Mouse (Mus musculus) CH12.LX (cell line): ENCODE data around the gene Mctp1. TPM values are rescaled to one million over a fixed set of nuclear protein-coding genes. Genes with fewer than 3 reads are reported as not detected.

ENCODE experiments used
- DNase-seq: peaks from one replicate; pipeline ENCODE4 v3.0.0-alpha.2; 2013; ENCODE audit errors: extremely low read depth
- H3K27ac ChIP-seq: 2 replicates; pipeline ENCODE4 v1.5.1; 2012; ENCODE audit warnings: low read depth, mild to moderate bottlenecking, control low read depth, moderate library complexity; ENCODE audit not compliant: insufficient read depth
- H3K27me3 ChIP-seq: replicated peaks from 2 replicates; pipeline ENCODE3; 2012; ENCODE audit warnings: inconsistent platforms
- H3K36me3 ChIP-seq, 2 experiments: replicated peaks in 1 of 2; 2 replicates each; pipeline versions ENCODE3 to v1.6.1; 2012; ENCODE audit warnings: inconsistent platforms in 1 of 2, low read length in 1 of 2, mild to moderate bottlenecking in 1 of 2, mixed read lengths in 1 of 2, moderate library complexity in 1 of 2; ENCODE audit not compliant: control insufficient read depth in 1 of 2, insufficient read depth in 1 of 2
- H3K4me1 ChIP-seq, 2 experiments: 2 replicates each; pipeline ENCODE4 v1.6.1; 2012; ENCODE audit warnings: inconsistent platforms in 1 of 2, moderate library complexity in 1 of 2; ENCODE audit not compliant: insufficient read depth in 2 of 2, control insufficient read depth in 1 of 2
- H3K4me2 ChIP-seq: 2 replicates; pipeline ENCODE4 v1.6.1; 2012; ENCODE audit warnings: low read depth, mild to moderate bottlenecking, control low read depth; ENCODE audit not compliant: poor library complexity, insufficient read depth, severe bottlenecking
- H3K4me3 ChIP-seq, 3 experiments: fragments of 150-350 bp in 1 of 3; sonication (generic) in 1 of 3; replicated peaks in 1 of 3; 2 replicates each; pipeline versions ENCODE3 to v1.5.1; 2011 to 2012; ENCODE audit warnings: low read depth in 2 of 3, low read length in 2 of 3, mild to moderate bottlenecking in 2 of 3, moderate library complexity in 2 of 3, control low read depth in 1 of 3, improper control_type of control experiment in 1 of 3, inconsistent platforms in 1 of 3, mixed read lengths in 1 of 3; ENCODE audit not compliant: poor library complexity in 1 of 3
- H3K79me2 ChIP-seq: replicated peaks from 2 replicates; pipeline ENCODE4 v1.6.1; 2012; ENCODE audit warnings: mild to moderate bottlenecking, moderate library complexity; ENCODE audit not compliant: control insufficient read depth, poor library complexity, insufficient read depth, severe bottlenecking; ENCODE audit errors: extremely low read depth
- H3K9ac ChIP-seq: 2 replicates; pipeline ENCODE4 v1.6.1; 2012; ENCODE audit warnings: low read depth, mild to moderate bottlenecking, control low read depth, moderate library complexity; ENCODE audit not compliant: insufficient read depth
- H3K9me3 ChIP-seq: replicated peaks from 2 replicates; pipeline ENCODE3; 2012; ENCODE audit warnings: low read length, inconsistent platforms, mixed read lengths
- CHD1 ChIP-seq: IDR thresholded peaks from 2 replicates; pipeline ENCODE4 v1.6.1; 2012; ENCODE audit warnings: low read depth, low read length, improper control_type of control experiment, inconsistent platforms
- CHD2 ChIP-seq: IDR thresholded peaks from 2 replicates; pipeline ENCODE4 v1.6.1; 2011; ENCODE audit warnings: low read length, improper control_type of control experiment
- CTCF ChIP-seq, 2 experiments: IDR thresholded peaks in 1 of 2; conservative IDR thresholded peaks in 1 of 2; 2 replicates each; pipeline ENCODE4 v1.5.1; 2011 to 2012; ENCODE audit warnings: low read depth in 2 of 2, low read length in 2 of 2, improper control_type of control experiment in 1 of 2, inconsistent platforms in 1 of 2, mild to moderate bottlenecking in 1 of 2, moderate library complexity in 1 of 2
- E2F4 ChIP-seq: IDR thresholded peaks from 2 replicates; pipeline ENCODE4 v1.6.1; 2011; ENCODE audit warnings: low read depth, low read length, improper control_type of control experiment; ENCODE audit not compliant: insufficient replicate concordance
- ELF1 ChIP-seq: IDR thresholded peaks from 2 replicates; pipeline ENCODE4 v1.6.1; 2014; ENCODE audit warnings: low read depth, mild to moderate bottlenecking, inconsistent platforms, low read length, improper control_type of control experiment
- EP300 ChIP-seq: IDR thresholded peaks from 2 replicates; pipeline ENCODE4 v1.6.1; 2011; ENCODE audit warnings: low read length, improper control_type of control experiment
- GABPA ChIP-seq: IDR thresholded peaks from 2 replicates; pipeline ENCODE4 v1.6.1; 2012; ENCODE audit warnings: low read depth, low read length, improper control_type of control experiment, inconsistent platforms; ENCODE audit not compliant: insufficient replicate concordance
- IRF4 ChIP-seq: IDR thresholded peaks from 2 replicates; pipeline ENCODE4 v1.6.1; 2014; ENCODE audit warnings: low read depth, mild to moderate bottlenecking, inconsistent platforms, low read length, improper control_type of control experiment
- JUND ChIP-seq: conservative IDR thresholded peaks from 2 replicates; pipeline ENCODE4 v1.6.1; 2011; ENCODE audit warnings: low read depth, low read length, improper control_type of control experiment
- KAT2A ChIP-seq: IDR thresholded peaks from 2 replicates; pipeline ENCODE4 v1.6.1; 2012; ENCODE audit warnings: low read length, improper control_type of control experiment, inconsistent platforms; ENCODE audit not compliant: insufficient replicate concordance
- MAFK ChIP-seq: IDR thresholded peaks from 2 replicates; pipeline ENCODE4 v1.6.1; 2011; ENCODE audit warnings: low read length, improper control_type of control experiment; ENCODE audit not compliant: insufficient replicate concordance
- MAZ ChIP-seq: IDR thresholded peaks from 2 replicates; pipeline ENCODE4 v1.6.1; 2012; ENCODE audit warnings: low read depth, mild to moderate bottlenecking, inconsistent platforms, low read length, improper control_type of control experiment, moderate library complexity
- MEF2A ChIP-seq: IDR thresholded peaks from 2 replicates; pipeline ENCODE4 v1.6.1; 2014; ENCODE audit warnings: low read depth, mild to moderate bottlenecking, inconsistent platforms, low read length, improper control_type of control experiment, borderline replicate concordance
- MYC ChIP-seq: IDR thresholded peaks from 2 replicates; pipeline ENCODE4 v1.6.1; 2011; ENCODE audit warnings: low read depth, mild to moderate bottlenecking, improper control_type of control experiment, low read length
- NELFE ChIP-seq: IDR thresholded peaks from 2 replicates; pipeline ENCODE4 v1.6.1; 2011; ENCODE audit warnings: low read depth, low read length, improper control_type of control experiment
- NRF1 ChIP-seq: IDR thresholded peaks from 2 replicates; pipeline ENCODE4 v1.6.1; 2014; ENCODE audit warnings: low read depth, mild to moderate bottlenecking, inconsistent platforms, low read length, improper control_type of control experiment, moderate library complexity
- PAX5 ChIP-seq: IDR thresholded peaks from 2 replicates; pipeline ENCODE4 v1.6.1; 2012; ENCODE audit warnings: low read length, inconsistent platforms, mixed read lengths
- POLR2A ChIP-seq: IDR thresholded peaks from 2 replicates; pipeline ENCODE4 v1.6.1; 2011; ENCODE audit warnings: low read depth, mild to moderate bottlenecking, improper control_type of control experiment, low read length
- POLR2AphosphoS2 ChIP-seq: IDR thresholded peaks from 2 replicates; pipeline ENCODE4 v1.6.1; 2011; ENCODE audit warnings: low read depth, low read length, improper control_type of control experiment
- RAD21 ChIP-seq: IDR thresholded peaks from 2 replicates; pipeline ENCODE4 v1.6.1; 2011; ENCODE audit warnings: low read depth, mild to moderate bottlenecking, low read length, improper control_type of control experiment, moderate library complexity
- RCOR1 ChIP-seq: conservative IDR thresholded peaks from 2 replicates; pipeline ENCODE4 v1.6.1; 2012; ENCODE audit warnings: low read depth, mild to moderate bottlenecking, inconsistent platforms, low read length, improper control_type of control experiment
- SIN3A ChIP-seq: IDR thresholded peaks from 2 replicates; pipeline ENCODE4 v1.6.1; 2012; ENCODE audit warnings: low read length, improper control_type of control experiment, inconsistent platforms
- SMC3 ChIP-seq: IDR thresholded peaks from 2 replicates; pipeline ENCODE4 v1.6.1; 2011; ENCODE audit warnings: low read depth, low read length, improper control_type of control experiment
- TBP ChIP-seq: conservative IDR thresholded peaks from 2 replicates; pipeline ENCODE4 v1.6.1; 2011; ENCODE audit warnings: low read depth, low read length, improper control_type of control experiment
- TCF12 ChIP-seq: IDR thresholded peaks from 2 replicates; pipeline ENCODE4 v1.6.1; 2014; ENCODE audit warnings: low read depth, mild to moderate bottlenecking, inconsistent platforms, low read length, improper control_type of control experiment
- ZC3H11A ChIP-seq: IDR thresholded peaks from 2 replicates; pipeline ENCODE4 v1.6.1; 2012; ENCODE audit warnings: low read depth, mild to moderate bottlenecking, inconsistent platforms, low read length, improper control_type of control experiment
- ZKSCAN1 ChIP-seq: IDR thresholded peaks from 2 replicates; pipeline ENCODE4 v1.6.1; 2012; ENCODE audit warnings: low read depth, inconsistent platforms, low read length, improper control_type of control experiment, borderline replicate concordance
- ZMIZ1 ChIP-seq: IDR thresholded peaks from 2 replicates; pipeline ENCODE4 v1.6.1; 2012; ENCODE audit warnings: low read depth, mild to moderate bottlenecking, inconsistent platforms, low read length, improper control_type of control experiment
- dilution Hi-C: fragments of 300-500 bp; cut with MboI; formaldehyde crosslinking; loops from 2 replicates; pipeline ENCODE4 v1.14.3; 2020; ENCODE audit warnings: low sequenced_read_pairs; ENCODE audit not compliant: extremely low pct_unique_long_range_greater_than_20kb, extremely low pct_ligation_motif_present
- in situ Hi-C: fragments of 300-500 bp; cut with MboI; formaldehyde crosslinking; loops from 3 replicates; pipeline ENCODE4 v1.14.3; 2019; ENCODE audit warnings: low sequenced_read_pairs, low pct_ligation_motif_present, low pct_unique_long_range_greater_than_20kb, mixed read lengths
- polyA plus RNA-seq: library from polyadenylated mRNA; unstranded; fragments of >175 nt; gene quantifications from 2 replicates; pipeline ENCODE4 v1.2.1, GENCODE M21; 2012; ENCODE audit warnings: low read depth; ENCODE audit not compliant: insufficient read length
- total RNA-seq, 2 experiments: library from RNA; depleted of rRNA; stranded (reverse); fragments of 300-350 nt in 1 of 2; fragments of >200 nt in 1 of 2; gene quantifications; 2 replicates each; pipeline ENCODE4 v1.2.3; 2012 to 2014

Gene Mctp1
- total and polyA plus RNA-seq, 3 experiments, result 3.0 to 5.3 (median 3.7) TPM

- in situ Hi-C loops (loop anchor here (25.0 kb wide), 1 partner anchor 249 kb away; no protein-coding TSS in a partner anchor), dilution Hi-C loops (no loop called here)
- Histone ChIP-seq H3K9me3 (no peaks in the 10 kb centered on the region), H3K9ac (no peak overlapping the region), H3K27ac (no peak overlapping the region), H3K79me2 (no peaks in the 10 kb centered on the region), H3K4me2 (no peak overlapping the region), H3K4me3 (no peak overlapping the region), H3K36me3 (no peaks in the 10 kb centered on the region), H3K4me1 (no peaks in the 10 kb centered on the region), H3K27me3 (no peaks in the 10 kb centered on the region)
- DNase-seq, result no peak
- TF ChIP-seq MEF2A (no peak), IRF4 (no peak), TCF12 (no peak), ZC3H11A (no peak), PAX5 (no peak), TBP (no peak), CHD1 (no peak), MAZ (no peak), ELF1 (no peak), CHD2 (no peak), SIN3A (no peak), JUND (no peak), E2F4 (no peak)
These were observed 54.4 kb downstream of the Mctp1 start for GRCm38 (mm10) chr13:76438765-76439164.

- DNase-seq, result no peak
- no peak overlapping the region for H3K27ac ChIP-seq
- dilution Hi-C loops, result no loop called here
- H3K9me3 ChIP-seq, result no peaks in the 10 kb centered on the region
- TF ChIP-seq NELFE (no peak), MAFK (no peak), MYC (no peak), ZMIZ1 (no peak), SIN3A (no peak), RAD21 (no peak), ZKSCAN1 (no peak), KAT2A (no peak), CTCF (conservative IDR thresholded peaks at IDR 0.05 in 1 of 2, IDR thresholded peaks at IDR 0.05 in 1 of 2; ENCODE audit: low read depth in 2 of 2, low read length in 2 of 2) (no peak), TCF12 (no peak), EP300 (no peak), SMC3 (no peak), NRF1 (no peak), IRF4 (no peak), MAZ (no peak), GABPA (no peak), POLR2A (no peak), POLR2AphosphoS2 (no peak), RCOR1 (no peak)
- H3K4me2 ChIP-seq, result no peak overlapping the region
- in situ Hi-C loops, result loop anchor here (25.0 kb wide), 1 partner anchor 241 kb away; no protein-coding TSS in a partner anchor
- H3K4me1 ChIP-seq, result peaks cover 3 to 5% of the 10 kb centered on the region in 2 experiments; a peak in 2 of 4 replicates
- no peaks in the 10 kb centered on the region for H3K36me3 ChIP-seq
- H3K4me3 ChIP-seq, result no peak overlapping the region
- H3K9ac ChIP-seq, result no peak overlapping the region
- no peaks in the 10 kb centered on the region for H3K27me3 ChIP-seq
- no peaks in the 10 kb centered on the region for H3K79me2 ChIP-seq
These were observed 61.7 kb downstream of the Mctp1 start for GRCm38 (mm10) chr13:76446059-76446458.
